Mouse (Mus musculus) adrenal gland (tissue): ENCODE measurements around the gene Lefty2.

Experiments used
- intact Hi-C: fragments of 180-260 bp; cut with DNase I; formaldehyde crosslinking; loops from one replicate; pipeline ENCODE4 v1.15.1; 2025
- long read RNA-seq, 2 experiments: library from polyadenylated mRNA; unstranded; transcript quantifications; one replicate each; pipeline ENCODE4 v2.0.0; 2020; ENCODE audit warnings: borderline replicate concordance in 1 of 2; ENCODE audit not compliant: insufficient replicate concordance in 1 of 2

The Lefty2 gene
- long read RNA-seq, experiment 1, result 0 reads
- long read RNA-seq, experiment 2, partial matches to known transcripts, result 0 of 1 reads
- long read RNA-seq, experiment 2, other reads (novel, unspliced or antisense), result 0 of 1 reads

DNA sequence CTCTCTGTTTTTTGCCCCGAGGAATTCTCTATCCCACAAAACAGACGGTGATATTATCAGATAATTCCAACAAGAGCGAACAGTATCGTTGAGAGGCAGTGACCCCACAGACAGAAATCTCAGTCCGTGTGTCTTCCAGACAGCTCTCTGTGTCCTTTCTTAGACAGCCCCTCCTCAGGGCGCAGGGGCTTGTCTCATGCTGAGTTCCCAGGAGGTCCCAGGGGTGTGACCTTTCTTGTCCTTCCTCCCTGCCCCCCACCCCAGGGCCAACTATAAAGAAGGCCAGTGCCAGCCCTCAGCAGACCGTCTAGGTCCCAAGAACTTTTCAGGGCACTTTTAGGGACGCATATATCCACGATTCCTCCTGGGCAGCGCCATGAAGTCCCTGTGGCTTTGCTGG lies at the start of gene Lefty2:
TSS of gene Lefty2 (plus strand) at position 301 of the 400 bp plus-strand sequence.
- intact Hi-C loops, result no loop called here

DNA sequence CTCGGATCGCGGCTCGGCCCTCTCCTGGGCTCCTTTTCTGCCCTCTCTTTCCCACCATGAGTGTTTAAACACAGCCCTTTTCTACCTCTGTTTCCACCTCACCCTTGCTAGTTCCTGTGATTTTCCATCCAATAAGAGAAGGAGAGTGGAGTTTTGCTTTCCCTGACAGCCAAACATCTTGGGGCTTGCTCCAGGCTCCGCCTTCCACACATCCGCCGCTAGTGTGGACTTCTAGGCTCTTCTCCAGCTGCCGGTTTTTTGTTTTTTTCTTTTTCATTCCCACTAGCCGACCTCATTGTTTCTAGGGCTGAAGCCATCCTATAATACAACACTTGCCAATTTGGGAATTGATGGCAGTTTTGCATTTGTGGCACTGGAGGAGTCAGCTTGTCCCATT lies 44.8 kb upstream of the Lefty2 start:
- intact Hi-C loops, result no loop called here

DNA sequence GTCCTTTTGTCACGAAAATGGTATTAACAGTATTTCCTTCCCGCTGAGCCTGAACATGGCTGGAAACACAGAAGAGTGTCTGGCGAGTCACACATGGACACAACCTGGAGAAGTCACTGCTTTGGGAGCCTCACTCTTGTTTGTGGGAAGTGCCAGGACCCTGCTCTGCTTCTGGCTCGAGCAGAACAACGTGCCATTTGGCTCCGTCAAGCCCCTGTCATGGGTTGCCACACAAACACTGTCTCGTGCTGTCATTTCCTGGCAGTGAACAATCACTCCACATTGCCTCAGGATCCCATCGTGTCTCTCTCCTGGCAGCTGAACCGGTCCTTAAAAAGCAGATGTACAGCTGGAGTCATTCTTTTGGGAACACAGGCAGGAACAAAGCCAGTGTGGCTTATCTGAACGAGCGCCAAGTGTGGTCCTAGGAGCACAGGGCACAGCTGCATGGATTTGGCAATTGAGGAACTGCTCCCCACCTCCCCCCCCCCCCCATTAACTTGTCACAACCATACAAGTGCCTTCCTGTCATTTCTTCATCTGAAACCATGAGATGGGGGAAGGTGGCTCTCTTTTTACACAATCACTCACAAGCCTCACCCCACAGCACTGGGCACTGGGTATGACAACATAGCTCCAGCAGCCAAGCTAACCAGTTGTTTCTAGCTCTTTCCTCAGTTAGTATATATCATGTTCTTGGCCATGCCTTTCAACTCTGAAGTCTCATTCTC lies 44.2 kb upstream of the Lefty2 start:
- intact Hi-C loops, result loop anchor here (1.0 kb wide), 1 partner anchor 35 kb away; the partner anchor contains the start of gene H3f3a

DNA sequence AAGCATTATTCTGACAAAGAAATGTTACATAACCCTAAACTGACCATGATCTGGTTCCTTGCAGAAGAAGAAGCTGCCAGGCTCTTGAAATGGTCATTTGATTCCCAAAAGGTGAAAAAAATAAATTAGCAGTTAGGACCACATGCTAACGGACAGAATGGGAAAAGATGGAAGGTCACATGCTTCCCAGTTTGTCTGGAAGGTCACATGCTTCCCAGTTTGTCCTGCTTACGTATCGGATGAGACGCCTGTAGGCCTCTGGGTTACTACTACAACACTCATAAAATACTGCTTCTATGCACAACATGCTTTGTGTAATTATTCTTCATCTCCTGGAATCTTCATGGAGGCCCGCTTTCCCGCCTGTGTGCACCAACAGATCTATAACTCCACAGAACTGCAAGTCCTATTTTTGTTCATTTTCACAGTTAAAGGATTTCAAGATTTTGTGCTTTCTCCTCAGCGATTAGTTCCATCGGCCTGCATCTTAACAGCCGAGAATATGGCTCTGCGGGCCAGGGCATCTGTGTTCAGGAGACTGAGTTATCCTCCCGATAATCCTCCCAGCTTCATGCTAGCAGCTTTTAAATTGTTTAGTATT lies 43.1 kb upstream of the Lefty2 start:
- intact Hi-C loops, result loop anchor here (1.0 kb wide), 1 partner anchor 36 kb away; the partner anchor contains the start of gene H3f3a

DNA sequence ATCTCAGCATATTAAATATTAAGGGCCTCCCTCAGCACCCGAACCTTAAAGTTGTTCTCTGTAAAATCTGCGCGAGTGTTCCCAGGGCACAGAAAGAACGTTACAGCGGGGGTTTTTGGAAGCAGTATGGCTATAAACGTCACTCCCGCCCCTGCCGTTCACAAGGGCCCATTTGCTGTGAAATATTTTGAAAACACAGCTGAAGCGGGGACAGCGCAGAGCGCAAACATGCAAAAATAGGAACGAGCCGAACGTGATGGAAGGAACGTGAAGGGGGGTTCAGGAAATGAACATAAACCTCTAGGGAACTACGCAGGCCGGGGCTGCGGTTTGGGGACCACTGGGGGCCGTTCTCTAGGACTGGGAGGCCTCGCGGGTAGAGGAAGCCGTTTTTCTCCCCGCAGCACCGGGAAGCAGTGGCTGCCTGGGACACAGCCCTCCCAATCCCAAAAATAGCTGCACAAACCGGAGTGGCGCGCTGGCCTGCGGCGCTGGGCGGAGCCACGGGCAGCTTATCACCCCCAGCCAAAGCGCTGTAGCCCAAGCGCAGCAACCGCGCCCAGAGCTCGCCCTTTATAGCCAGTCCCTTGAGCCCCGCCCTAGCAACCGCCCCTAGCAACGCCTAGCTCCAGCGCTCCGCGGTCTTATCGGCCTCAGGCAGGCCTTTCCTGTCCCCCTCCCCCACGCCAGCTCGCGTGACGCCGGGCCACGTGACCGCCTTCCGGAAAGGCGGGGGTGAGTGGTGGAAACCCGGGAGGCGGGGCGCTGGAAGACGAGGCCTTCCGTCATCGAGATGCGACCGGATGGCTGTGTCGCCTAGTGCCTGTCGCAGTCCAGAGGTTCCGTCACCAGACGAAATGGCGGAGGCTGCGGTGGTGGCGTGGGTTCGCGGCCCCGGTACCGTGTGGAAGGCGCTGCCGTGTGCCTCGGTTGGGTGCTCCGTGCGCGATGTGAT lies 42.3 kb upstream of the Lefty2 start, which contains the start of gene Sde2:
TSS of gene Sde2 (plus strand) at position 812 of the 955 bp plus-strand sequence.
- intact Hi-C loops, result no loop called here

DNA sequence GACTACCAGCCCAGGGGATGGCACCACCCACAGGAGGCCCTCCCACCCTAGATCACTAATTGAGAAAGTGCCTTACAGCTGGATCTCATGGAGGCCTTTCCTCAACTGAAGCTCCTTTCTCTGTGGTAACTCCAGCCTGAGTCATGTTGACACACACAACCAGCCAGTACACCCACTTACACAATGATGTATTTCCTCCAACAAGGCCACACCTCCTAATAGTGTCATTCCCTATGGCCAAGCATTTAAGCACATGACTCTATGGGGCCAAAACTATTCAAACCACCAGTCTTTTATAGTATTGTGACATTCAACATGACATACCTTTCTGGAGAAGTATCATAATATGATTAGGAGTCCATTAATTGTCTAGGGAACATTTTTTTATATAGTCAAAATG lies 34.1 kb upstream of the Lefty2 start:
- intact Hi-C loops, result no loop called here

DNA sequence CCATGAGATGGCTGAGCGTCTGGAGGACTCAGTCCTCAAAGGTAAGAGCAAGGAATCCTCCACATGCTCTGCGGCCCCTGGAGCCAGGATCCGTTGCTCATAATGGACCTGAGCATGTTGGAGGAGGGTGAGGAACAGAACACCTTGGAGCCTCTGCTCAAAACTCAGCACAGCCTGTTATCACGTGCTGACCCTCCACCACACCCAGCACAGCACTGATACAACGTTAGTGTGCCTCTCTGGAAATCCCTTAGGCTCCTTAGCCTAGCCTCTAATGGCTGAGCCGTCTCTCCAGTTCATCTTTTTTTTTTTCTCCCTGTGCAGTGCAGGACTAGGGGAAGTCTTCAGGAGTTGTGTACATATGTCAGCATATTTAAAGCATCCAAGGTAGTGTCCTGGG lies 32.9 kb upstream of the Lefty2 start:
- intact Hi-C loops, result no loop called here

DNA sequence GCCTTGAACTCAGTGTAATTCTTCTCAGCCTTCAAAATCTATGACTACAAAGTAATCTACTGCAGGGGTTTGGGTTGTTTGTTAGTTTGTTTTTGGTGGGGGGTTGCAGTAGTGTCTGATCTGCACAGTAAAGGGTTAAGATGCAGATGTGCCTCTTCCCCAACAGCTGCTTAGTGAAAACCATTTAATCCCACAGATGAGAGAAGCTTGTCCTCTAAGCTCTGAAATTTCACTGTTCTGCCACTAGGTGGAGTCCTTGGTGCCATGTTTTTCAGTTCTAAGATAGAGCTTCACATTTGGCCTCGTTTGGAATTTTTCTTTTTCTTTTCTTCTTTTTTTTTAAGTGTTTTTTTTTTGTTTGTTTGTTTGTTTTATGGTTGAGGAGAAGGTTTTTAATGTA lies 29.3 kb upstream of the Lefty2 start:
- intact Hi-C loops, result no loop called here

DNA sequence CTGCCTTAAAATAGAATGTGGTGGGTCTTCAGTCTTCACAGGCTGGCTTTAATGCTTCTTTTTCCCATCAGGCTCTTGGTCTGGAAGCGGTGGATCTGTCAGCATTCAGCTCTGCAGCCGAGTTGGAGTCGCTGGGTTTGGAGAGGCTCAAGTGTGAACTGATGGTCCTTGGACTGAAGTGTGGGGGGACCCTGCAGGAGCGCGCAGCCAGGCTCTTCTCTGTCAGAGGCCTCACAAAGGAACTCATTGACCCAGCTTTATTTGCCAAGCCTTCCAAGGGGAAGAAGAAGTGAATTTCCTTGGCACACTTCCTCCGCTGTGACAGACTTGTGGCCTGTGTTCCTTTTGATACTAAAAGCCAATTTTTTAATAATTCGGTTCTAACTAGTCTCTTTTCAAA lies 26.9 kb upstream of the Lefty2 start:
- intact Hi-C loops, result no loop called here

DNA sequence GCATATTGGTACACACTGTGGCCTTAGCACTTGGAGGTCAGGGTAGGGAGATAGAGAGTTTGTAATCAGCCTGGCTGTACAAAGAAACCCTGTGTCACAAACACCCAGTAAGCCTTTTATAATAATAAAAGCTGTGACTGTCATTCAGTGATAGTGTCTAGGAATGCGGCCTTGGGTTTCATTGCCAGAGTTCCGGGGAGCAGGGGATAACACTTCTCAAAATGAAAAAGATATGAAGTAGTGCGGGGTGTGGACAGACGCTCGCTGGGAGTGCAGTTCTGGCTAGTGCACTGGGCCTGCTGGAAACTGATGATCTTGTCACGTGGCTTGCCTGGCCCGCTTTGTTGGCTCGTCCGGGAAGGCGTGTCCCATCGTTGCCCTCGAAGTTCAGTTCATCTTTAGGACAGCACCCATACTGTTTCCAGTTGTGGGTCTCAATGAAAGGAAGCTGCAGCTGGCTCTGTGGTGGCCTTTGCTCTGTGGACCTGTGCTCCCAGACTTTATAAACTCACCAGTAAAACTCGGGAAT lies 22.7 kb upstream of the Lefty2 start:
- intact Hi-C loops, result no loop called here

DNA sequence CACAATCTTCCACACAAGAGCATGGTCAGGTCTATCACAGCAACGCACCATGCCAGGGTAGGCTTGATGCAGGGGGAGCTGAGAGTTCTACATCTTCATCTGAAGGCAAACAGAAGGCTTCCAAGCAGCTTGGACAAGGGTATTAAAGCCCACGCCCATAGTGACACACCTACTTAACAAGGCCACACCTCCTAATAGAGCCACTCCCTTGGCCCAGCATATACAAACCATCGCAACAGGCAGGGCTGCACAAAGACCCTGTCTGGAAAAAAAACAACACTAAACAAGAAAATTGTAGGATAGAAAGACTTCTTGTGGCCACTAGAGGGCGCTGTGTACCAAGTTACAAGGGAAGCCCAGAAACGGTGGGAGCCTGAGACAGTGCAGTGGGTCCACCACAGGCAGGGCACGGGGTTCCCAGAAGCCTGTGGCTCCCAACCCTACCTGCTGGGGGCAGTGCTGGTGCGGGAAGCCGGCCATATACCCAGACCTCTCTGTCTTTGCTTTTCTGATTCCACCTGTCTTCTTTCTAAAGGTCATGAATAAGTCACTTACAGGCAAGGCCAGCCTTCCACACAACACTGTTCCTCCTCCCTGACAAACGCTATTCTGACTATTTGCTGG lies 18.9 kb upstream of the Lefty2 start:
- intact Hi-C loops, result no loop called here

DNA sequence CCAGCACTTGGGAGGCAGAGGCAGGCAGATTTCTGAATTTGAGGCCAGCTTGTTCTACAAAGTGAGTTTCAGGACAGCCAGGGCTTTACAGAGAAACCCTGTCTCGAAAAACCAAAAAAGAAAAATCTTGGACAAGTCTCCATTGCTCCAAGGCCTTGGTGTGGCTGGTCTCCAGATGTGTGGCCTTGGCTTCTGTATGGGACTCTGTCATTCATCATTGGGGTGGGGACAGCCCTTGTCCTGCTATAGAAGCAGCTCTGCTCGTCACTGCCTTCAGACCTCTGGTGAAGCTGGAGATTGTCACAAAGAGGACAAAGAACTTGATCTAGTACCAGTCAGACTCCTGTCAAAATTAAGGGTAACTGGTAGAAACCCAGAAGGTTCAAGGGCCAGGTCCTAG lies 18.3 kb upstream of the Lefty2 start:
- intact Hi-C loops, result no loop called here

DNA sequence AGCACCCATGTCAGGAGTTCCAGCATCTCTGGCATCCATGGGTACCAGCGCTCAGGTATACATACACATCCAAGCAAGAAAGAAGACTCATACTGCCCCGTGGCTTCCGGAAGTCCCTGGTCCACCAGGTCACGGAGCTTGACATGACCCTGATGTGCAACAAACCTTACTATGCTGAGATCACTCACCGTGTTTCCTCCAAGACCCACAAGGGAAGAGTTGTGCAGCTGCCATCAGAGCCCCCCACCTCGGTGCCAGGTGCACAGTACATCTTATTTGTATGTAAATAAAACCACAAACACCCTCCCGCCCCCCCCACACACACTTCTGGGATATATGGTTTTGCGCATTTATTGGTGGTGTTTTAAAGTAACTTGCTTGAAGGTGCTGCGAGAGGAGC lies 17.8 kb upstream of the Lefty2 start:
- intact Hi-C loops, result no loop called here

DNA sequence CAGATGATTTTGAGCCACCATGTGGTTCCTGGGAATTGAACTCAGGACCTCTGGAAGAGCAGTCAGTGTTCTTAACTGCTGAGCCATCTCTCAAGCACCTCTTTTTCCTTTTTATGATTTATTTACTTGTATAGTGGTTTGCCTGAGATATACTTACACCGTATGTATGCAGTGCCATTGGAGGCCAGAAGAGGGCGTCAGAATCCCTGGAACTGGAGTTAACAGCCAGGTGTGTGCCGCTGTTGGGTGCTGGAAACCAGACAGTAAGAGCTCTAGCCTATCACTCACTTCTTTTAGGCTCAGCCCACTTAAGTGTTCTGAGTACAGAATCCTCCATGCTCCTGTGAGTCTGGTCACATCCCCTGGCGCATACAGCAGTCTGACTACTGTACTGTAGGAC lies 15.4 kb upstream of the Lefty2 start:
- intact Hi-C loops, result no loop called here

DNA sequence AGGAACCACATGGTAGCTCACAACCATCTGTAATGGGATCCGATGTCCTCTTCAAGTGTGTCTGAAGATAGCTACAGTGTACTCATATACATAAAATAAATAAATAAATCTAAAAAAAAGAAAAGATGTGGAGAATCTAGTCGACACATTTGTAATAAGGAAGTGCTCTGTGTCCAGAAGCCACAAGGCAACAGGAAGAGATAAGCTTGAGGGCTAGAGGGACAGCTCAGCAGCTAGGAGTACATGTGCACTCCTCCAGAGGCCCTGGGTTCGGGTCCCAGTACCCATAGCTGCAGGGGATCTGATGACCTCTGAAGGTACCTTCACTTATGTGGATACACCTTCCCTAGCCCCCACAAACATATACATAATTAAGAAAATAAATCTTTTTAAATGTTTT lies 11.1 kb upstream of the Lefty2 start:
- intact Hi-C loops, result no loop called here

DNA sequence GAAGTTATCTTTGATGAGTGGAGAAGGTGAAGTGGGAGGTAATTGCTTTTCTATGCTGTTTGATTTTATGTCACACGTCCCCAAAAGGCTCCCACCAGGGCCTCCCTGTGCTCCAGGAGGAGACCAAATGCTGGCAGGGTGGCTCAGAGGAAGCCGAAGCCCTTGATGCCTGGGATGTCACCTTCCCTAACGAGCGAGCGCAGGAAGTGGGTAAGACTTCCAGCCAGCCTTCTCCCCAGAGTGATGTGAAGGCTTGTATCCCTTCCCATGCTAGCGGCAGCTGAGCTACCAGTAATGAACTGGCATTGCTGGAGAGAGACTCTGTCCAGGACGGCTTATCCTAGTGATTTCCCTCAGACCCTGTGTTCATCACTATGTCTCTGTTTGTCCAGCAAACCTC lies 9.2 kb upstream of the Lefty2 start:
- intact Hi-C loops, result no loop called here

DNA sequence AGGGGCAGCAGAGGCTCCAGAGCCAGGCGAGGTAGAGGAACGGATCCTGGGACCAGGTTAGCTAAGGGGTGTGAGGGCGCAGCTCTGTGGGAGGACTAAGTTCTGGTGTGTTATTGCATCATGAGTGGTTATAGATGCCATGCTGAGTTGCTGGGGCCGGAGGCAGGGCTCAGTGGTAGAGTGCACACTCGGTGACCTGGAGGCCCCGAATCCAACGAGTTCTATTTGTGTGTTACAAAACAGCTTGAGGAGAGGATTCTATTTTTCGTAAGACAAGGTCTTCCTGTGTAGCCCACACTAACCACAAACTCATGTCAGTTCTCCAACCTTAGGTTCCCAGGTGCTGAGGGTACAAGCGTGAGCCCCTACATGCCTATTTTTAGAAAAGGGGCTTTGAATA lies 8.4 kb upstream of the Lefty2 start:
- intact Hi-C loops, result no loop called here

DNA sequence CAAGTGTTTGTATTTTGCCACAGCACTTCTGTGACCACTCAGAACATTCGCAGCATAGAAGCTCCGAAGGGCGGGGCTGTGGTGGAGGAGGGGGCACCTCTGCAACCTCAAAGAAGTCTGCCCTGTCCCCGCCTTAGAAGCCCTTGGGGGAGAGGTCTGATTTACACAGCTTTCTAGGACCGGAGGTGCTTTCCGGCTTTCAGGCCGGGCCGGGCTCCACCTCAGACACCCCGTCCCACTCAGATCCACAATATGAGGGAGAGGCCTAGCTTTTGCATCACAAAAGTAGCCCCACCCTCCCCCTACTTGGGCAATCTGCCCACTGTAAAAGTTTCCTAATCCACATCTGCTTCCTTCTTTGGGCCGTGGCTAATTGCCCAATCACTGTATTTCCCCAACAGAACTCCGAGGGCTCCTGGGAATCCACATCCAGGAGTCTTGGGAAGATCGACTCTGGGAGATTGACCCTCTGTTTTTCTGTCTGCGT lies 4.3 kb upstream of the Lefty2 start:
- intact Hi-C loops, result no loop called here

DNA sequence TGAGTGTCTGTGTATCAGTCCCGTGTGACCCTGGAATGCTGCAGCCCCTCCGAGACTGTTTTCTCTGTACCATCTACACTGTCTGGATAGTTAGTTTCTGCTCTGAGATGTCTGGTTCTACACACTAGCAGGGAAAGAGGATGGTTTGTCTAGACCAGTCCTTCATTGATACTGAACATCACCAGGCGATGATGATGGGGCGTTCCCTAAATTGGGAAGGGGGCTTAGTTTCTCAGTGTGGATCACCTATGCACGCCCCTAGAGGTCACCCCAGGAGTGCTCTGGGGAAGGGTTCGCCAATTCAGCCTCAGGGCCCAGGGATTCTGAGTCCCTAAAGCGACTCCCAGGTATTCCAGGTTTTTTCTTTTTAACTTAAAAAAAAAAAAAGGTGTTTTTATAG lies 3.7 kb upstream of the Lefty2 start:
- intact Hi-C loops, result no loop called here

DNA sequence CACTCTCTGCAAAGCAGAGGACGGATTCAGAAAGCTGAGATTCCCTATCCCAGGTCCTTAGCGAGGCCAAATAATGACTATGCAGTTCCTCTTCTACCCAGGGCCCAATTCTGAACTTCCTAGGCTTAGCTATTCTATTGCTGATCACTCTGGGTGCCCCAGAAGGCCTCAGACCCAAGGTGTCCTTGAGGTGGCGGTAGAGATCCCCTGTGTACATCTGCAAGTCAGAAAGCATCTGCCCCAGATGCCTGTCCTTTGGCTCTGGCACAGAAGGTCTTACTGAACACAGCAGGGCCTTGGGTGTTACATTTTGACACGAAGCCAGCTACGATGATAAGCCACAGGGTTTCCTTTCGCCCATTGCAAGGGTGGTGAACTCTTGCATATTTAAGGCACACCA lies 3.1 kb upstream of the Lefty2 start:
- intact Hi-C loops, result no loop called here
